In genomic region chr8:69973063-69973441, GRCm38 (mm10) we compare ENCODE assay signal across 9 mouse cellular contexts. TPM values are rescaled to one million over a fixed set of nuclear protein-coding genes. Genes with fewer than 3 reads are reported as not detected.
DNase-seq lines count a peak whose midpoint lies in the region; ATAC-seq and TF ChIP-seq lines count a peak whose summit lies in the region.
"Had no signal": no experiment of that assay in that cellular context is flagged by ENCODE, and none has a peak within 500 bp of the region (broad histone marks: within the 10 kb centered on the region; RNA-seq: fewer than 3 reads in every experiment).

No protein-coding gene starts in this region.

- no peaks in the 10 kb centered on the region for H3K9me3 ChIP-seq in hindbrain, embryonic 13.5 days
- H3K9me3 ChIP-seq in midbrain, embryonic 13.5 days, result no peaks in the 10 kb centered on the region

- no peak for ATAC-seq in hindbrain, embryonic 13.5 days (ENCODE audit: low FRiP score)
- 0 out of 2 replicates have a peak, but pooled peaks have one; percentile 2 for ATAC-seq in midbrain, embryonic 13.5 days
- ATAC-seq: Patski had no signal

- H3K4me3 ChIP-seq in kidney, adult 2 months (ENCODE audit: insufficient read depth, low read depth, low read length), result peak overlapping the region; percentile 80
- H3K4me3 ChIP-seq in bone marrow macrophage, adult 2 months (ENCODE audit: insufficient read depth, low read length), result peak overlapping the region; percentile 89
- H3K4me3 ChIP-seq in hindbrain, embryonic 13.5 days, result peak overlapping the region; percentile 91
- H3K4me3 ChIP-seq in midbrain, embryonic 13.5 days (replicated peaks), result peak overlapping the region; percentile 96

- TF ChIP-seq CTCF in kidney, adult 2 months (conservative IDR thresholded peaks at IDR 0.05; ENCODE audit: insufficient read depth, insufficient read length, low read depth, low read length), result no peak
- TF ChIP-seq CTCF in bone marrow macrophage, adult 2 months (IDR thresholded peaks at IDR 0.05; ENCODE audit: low read depth, low read length), result no peak

- TF ChIP-seq POLR2A in kidney, adult 2 months (IDR thresholded peaks at IDR 0.05; ENCODE audit: low read depth, low read length), result no peak
- TF ChIP-seq POLR2A in bone marrow macrophage, adult 2 months (IDR thresholded peaks at IDR 0.05; ENCODE audit: borderline replicate concordance, low read depth, low read length), result no peak

- no peak overlapping the region for H3K27ac ChIP-seq in kidney, adult 2 months (ENCODE audit: insufficient read depth, low read depth, low read length)
- H3K27ac ChIP-seq in bone marrow macrophage, adult 2 months (ENCODE audit: insufficient read depth, low read depth, low read length), result no peak overlapping the region
- peak overlapping the region; percentile 83; the same call in 1 of the 2 replicates for H3K27ac ChIP-seq in hindbrain, embryonic 13.5 days
- H3K27ac ChIP-seq in midbrain, embryonic 13.5 days, result peak overlapping the region; percentile 78

- peak overlapping the region; percentile 74 for H3K4me2 ChIP-seq in hindbrain, embryonic 13.5 days
- peak overlapping the region; percentile 88 for H3K4me2 ChIP-seq in midbrain, embryonic 13.5 days (replicated peaks)

- peaks cover 42% of the 10 kb centered on the region for H3K4me1 ChIP-seq in kidney, adult 2 months (ENCODE audit: control insufficient read depth, insufficient read depth, low read length)
- peaks cover 42% of the 10 kb centered on the region for H3K4me1 ChIP-seq in bone marrow macrophage, adult 2 months (ENCODE audit: control insufficient read depth, insufficient read depth, low read length)
- peaks cover 41% of the 10 kb centered on the region for H3K4me1 ChIP-seq in hindbrain, embryonic 13.5 days (replicated peaks)
- peaks cover 36% of the 10 kb centered on the region for H3K4me1 ChIP-seq in midbrain, embryonic 13.5 days (replicated peaks)

- no peaks in the 10 kb centered on the region for H3K27me3 ChIP-seq in kidney, adult 2 months (replicated peaks; ENCODE audit: control insufficient read depth, insufficient read depth, low read length)
- H3K27me3 ChIP-seq in hindbrain, embryonic 13.5 days, result no peaks in the 10 kb centered on the region
- H3K27me3 ChIP-seq in midbrain, embryonic 13.5 days, result no peaks in the 10 kb centered on the region
- H3K27me3 ChIP-seq: Patski had no signal

- no peak for DNase-seq in kidney, adult 2 months
- no peak for DNase-seq in kidney, postnatal 14 days
- no peak for DNase-seq in MN1 (ENCODE audit: low spot score)
- no peak for DNase-seq in gastrocnemius, postnatal 25 days
- DNase-seq in thymus, postnatal 4 days, result no peak

- 16% methylated on average over 7 of the region's 7 CpGs for WGBS in kidney, adult 2 months
- WGBS in hindbrain, embryonic 13.5 days, result 16% methylated on average over 7 of the region's 7 CpGs
- 11% methylated on average over 7 of the region's 7 CpGs for WGBS in midbrain, embryonic 13.5 days

- H3K9ac ChIP-seq in hindbrain, embryonic 13.5 days, result peak overlapping the region; percentile 87
- H3K9ac ChIP-seq in midbrain, embryonic 13.5 days (replicated peaks), result peak overlapping the region; percentile 85

- no peaks in the 10 kb centered on the region for H3K36me3 ChIP-seq in kidney, adult 2 months (ENCODE audit: control insufficient read depth, insufficient read depth, low read length)
- no peaks in the 10 kb centered on the region for H3K36me3 ChIP-seq in hindbrain, embryonic 13.5 days
- H3K36me3 ChIP-seq in midbrain, embryonic 13.5 days, result no peaks in the 10 kb centered on the region

RNA-seq across cellular contexts. Expression of gene Gatad2a, which starts 23.1 kb away (rescaled TPM):
- polyA plus RNA-seq in kidney, adult 2 months (2012; rRNA removed), result 60.1 and 60.9 TPM in 2 replicates
- polyA plus RNA-seq in bone marrow macrophage, adult 2 months (2012; ENCODE audit: insufficient read depth, insufficient read length, missing spikeins), result 36.5 and 36.9 TPM in 2 replicates
- polyA plus RNA-seq in hindbrain, embryonic 13.5 days (2015; fragmentation: Nextera tagmentation; extraction: Ambion mirVana), result 25.0 and 26.6 TPM in 2 replicates
- polyA plus RNA-seq in midbrain, embryonic 13.5 days (2015; fragmentation: Nextera tagmentation; extraction: Ambion mirVana), result 26.0 and 27.7 TPM in 2 replicates
- total RNA-seq in gastrocnemius, postnatal 25 days (2021), result 10 to 100 TPM; 25.4 to 26.2 TPM

Comparison
In these comparisons a context has a peak if more than half of its experiments do, and no peak if none do; other contexts are left out.
1. H3K27ac ChIP-seq: peak in hindbrain, embryonic 13.5 days (single experiment) and midbrain, embryonic 13.5 days (single experiment); none in kidney, adult 2 months (single experiment) and bone marrow macrophage, adult 2 months (single experiment).
2. Peak in every context shown above with its lines, with median percentiles within 50 percentile points of each other: H3K4me3 ChIP-seq.